Mouse (Mus musculus) intestine, postnatal 0 days (tissue): ENCODE data around the gene Btbd9. TPM values are rescaled to one million over a fixed set of nuclear protein-coding genes. Genes with fewer than 3 reads are reported as not detected.

ENCODE experiments used
- ATAC-seq: fragments of 200-750 bp; cut with Nextera tagmentation; 2 replicates; pipeline ENCODE4 v1.8.0; 2017; ENCODE audit warnings: mild to moderate bottlenecking, moderate TSS enrichment, moderate library complexity
- H3K27ac ChIP-seq: fragments of 300-500 bp; sonication (generic); 2 replicates; pipeline ENCODE4 v1.5.1; 2014; ENCODE audit warnings: mild to moderate bottlenecking, low read depth, low read length, moderate library complexity
- H3K27me3 ChIP-seq: fragments of 300-500 bp; sonication (generic); replicated peaks from 2 replicates; pipeline ENCODE4 v1.6.1; 2014; ENCODE audit warnings: low read length, mixed read lengths; ENCODE audit not compliant: control insufficient read depth, insufficient read depth
- H3K36me3 ChIP-seq: fragments of 300-500 bp; sonication (generic); 2 replicates; pipeline ENCODE4 v1.6.1; 2014; ENCODE audit warnings: mild to moderate bottlenecking, moderate library complexity; ENCODE audit not compliant: control insufficient read depth, insufficient read depth
- H3K4me1 ChIP-seq: fragments of 300-500 bp; sonication (generic); replicated peaks from 2 replicates; pipeline ENCODE4 v1.6.1; 2014; ENCODE audit warnings: antibody characterized with exemption, low read length, mixed read lengths; ENCODE audit not compliant: control insufficient read depth, insufficient read depth
- H3K4me2 ChIP-seq: fragments of 300-500 bp; sonication (generic); replicated peaks from 2 replicates; pipeline ENCODE4 v1.6.1; 2014; ENCODE audit warnings: low read depth, mild to moderate bottlenecking, moderate library complexity
- H3K4me3 ChIP-seq: fragments of 300-500 bp; sonication (generic); 2 replicates; pipeline ENCODE4 v1.5.1; 2014; ENCODE audit warnings: low read depth, low read length
- H3K9ac ChIP-seq: fragments of 300-500 bp; sonication (generic); 2 replicates; pipeline ENCODE4 v1.6.1; 2014; ENCODE audit warnings: mild to moderate bottlenecking, low read depth, low read length
- H3K9me3 ChIP-seq: fragments of 300-500 bp; sonication (generic); 2 replicates; pipeline ENCODE4 v1.6.1; 2016; ENCODE audit warnings: mixed run types; ENCODE audit not compliant: control insufficient read depth
- CTCF ChIP-seq: sonication (generic); IDR thresholded peaks from 2 replicates; pipeline ENCODE4 v1.5.1; 2016; ENCODE audit warnings: low read depth, mild to moderate bottlenecking, control low read depth, antibody characterized with exemption, moderate library complexity
- WGBS: fragments of 180-500 bp; shearing (Covaris S2); extraction: QIAGEN DNeasy Blood & Tissue Kit; methylation state at CpG from one replicate; pipeline ENCODE4 v1.1.7; 2014; 5-methylcytosine and 5-hydroxymethylcytosine counted together
- polyA plus RNA-seq: library from polyadenylated mRNA; unstranded; fragments of >200 nt; fragmentation: Nextera tagmentation; extraction: Ambion mirVana; gene quantifications from 2 replicates; pipeline ENCODE4 v1.2.1, GENCODE M21; 2015

Btbd9 gene
- polyA plus RNA-seq, 1 experiment from 2014 or later, result 35.9 TPM

DNA sequence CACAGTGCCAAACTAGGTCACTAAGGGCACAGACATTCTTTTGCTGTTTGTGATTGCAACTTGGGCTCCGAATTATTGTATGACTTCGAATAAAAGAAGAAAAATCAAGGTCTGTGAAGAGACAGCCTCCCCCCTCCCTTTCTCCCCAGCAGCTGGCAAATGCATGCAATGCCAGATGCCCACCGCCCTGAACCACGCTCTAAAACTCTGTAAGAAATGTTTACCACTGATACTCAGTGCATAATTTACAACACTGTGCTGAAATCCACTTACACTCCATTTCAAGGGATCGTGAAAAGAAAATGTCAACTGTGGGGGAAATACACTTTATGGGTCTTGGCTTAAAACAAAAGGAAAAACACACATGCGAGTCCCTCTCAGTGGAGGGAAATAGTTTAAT is 313.3 kb downstream of the Btbd9 start:
- Histone ChIP-seq H3K27me3 (no peaks in the 10 kb centered on the region), H3K9me3 (no peaks in the 10 kb centered on the region), H3K4me2 (no peak overlapping the region), H3K27ac (peak overlapping the region; percentile 41; the same call in 1 of the 2 replicates), H3K36me3 (no peaks in the 10 kb centered on the region), H3K4me1 (peaks cover 9% of the 10 kb centered on the region), H3K9ac (no peak overlapping the region), H3K4me3 (no peak overlapping the region)
- WGBS, result 61% methylated on average over 6 of the region's 6 CpGs
- ATAC-seq, result no peak
- TF ChIP-seq CTCF, result no peak

DNA sequence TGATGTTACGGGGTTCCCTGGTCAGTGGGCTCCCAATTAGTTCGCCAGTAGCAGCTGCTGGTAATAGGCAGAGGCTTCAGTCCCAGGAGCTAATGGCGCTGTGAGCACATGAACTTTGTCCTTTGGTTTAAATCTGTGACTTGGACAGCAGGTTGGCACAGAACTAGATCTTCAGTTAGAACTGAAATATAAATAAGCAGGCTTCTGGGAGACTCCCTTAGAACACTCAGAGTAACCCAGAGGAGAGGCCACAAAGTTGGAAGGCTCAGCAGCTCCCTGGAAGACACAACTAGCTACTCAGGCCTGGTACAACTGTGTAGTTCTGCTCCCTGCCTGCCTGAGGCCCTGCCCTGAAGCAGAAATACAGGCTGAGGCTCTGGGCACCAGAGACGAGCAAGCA is 313.8 kb downstream of the Btbd9 start:
- Histone ChIP-seq H3K36me3 (no peaks in the 10 kb centered on the region), H3K27ac (peak overlapping the region; percentile 41; the same call in 1 of the 2 replicates), H3K9me3 (no peaks in the 10 kb centered on the region), H3K9ac (no peak overlapping the region), H3K4me3 (no peak overlapping the region), H3K4me2 (no peak overlapping the region), H3K27me3 (no peaks in the 10 kb centered on the region), H3K4me1 (peaks cover 9% of the 10 kb centered on the region)
- WGBS, result 45% methylated on average over 4 of the region's 4 CpGs
- no peak for ATAC-seq
- no peak for TF ChIP-seq CTCF

DNA sequence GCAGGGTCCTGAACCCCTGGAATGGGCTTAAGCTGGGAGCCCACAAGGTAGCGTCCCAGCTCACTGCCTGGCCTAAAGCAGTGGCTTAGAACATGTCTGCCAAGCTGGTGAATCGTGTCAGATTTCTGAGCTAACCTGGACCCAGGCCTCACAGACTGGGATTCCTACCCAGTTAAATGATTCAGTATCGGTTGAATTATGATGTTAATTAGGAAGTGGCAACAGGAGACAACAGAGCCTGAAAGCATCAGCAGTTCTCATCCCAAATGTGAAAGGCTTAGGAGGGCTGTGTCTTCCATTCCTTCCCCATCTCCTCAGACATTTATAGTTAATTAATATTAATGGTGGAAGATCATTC is 314.3 kb downstream of the Btbd9 start:
- H3K9ac ChIP-seq, result no peak overlapping the region
- H3K4me3 ChIP-seq, result no peak overlapping the region
- WGBS, result 88% methylated on average over 3 of the region's 3 CpGs
- no peak for TF ChIP-seq CTCF
- H3K36me3 ChIP-seq, result no peaks in the 10 kb centered on the region
- H3K4me2 ChIP-seq, result no peak overlapping the region
- no peaks in the 10 kb centered on the region for H3K27me3 ChIP-seq
- H3K4me1 ChIP-seq, result peaks cover 9% of the 10 kb centered on the region
- H3K9me3 ChIP-seq, result no peaks in the 10 kb centered on the region
- ATAC-seq, result no peak
- no peak overlapping the region for H3K27ac ChIP-seq

DNA sequence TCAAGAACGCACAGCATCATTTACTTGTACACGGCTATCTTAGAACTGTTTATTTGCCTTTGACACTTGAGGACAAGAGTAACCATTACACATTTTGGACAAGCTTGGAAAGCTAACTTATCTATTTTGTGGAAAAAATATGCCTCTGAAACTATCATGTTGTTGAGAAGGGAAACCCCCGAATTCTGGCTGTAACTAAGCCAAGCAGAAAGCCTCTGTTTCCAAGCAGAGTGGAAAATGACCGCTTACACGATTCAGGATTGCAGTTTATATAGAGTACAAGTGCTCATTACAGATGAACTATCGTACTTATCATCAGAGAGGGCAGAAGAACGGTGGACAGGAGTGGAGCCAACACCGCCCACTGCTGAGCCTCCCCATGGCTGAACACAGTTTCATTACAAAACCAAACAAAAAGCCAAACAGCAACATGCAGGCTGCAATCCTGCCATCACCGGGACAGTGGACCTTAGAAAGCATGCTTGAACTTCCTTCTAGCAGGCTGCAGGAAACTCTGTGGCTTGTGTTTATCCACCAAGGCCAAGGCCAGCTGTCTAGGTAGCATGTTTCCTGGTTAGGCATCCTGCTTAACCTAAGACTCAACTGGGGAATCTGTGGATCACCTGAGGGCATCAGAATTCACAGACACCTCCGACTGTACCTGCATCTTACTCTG is 314.8 kb downstream of the Btbd9 start:
- Histone ChIP-seq H3K4me2 (no peak overlapping the region), H3K4me3 (no peak overlapping the region), H3K4me1 (peaks cover 9% of the 10 kb centered on the region), H3K9me3 (no peaks in the 10 kb centered on the region), H3K9ac (no peak overlapping the region), H3K27ac (0 out of 2 replicates have a peak overlapping the region, but pooled peaks have one; percentile 5), H3K27me3 (no peaks in the 10 kb centered on the region), H3K36me3 (no peaks in the 10 kb centered on the region)
- WGBS, result 36% methylated on average over 10 of the region's 10 CpGs
- ATAC-seq, result no peak; the same call in 1 of the 2 replicates
- TF ChIP-seq CTCF, result no peak

DNA sequence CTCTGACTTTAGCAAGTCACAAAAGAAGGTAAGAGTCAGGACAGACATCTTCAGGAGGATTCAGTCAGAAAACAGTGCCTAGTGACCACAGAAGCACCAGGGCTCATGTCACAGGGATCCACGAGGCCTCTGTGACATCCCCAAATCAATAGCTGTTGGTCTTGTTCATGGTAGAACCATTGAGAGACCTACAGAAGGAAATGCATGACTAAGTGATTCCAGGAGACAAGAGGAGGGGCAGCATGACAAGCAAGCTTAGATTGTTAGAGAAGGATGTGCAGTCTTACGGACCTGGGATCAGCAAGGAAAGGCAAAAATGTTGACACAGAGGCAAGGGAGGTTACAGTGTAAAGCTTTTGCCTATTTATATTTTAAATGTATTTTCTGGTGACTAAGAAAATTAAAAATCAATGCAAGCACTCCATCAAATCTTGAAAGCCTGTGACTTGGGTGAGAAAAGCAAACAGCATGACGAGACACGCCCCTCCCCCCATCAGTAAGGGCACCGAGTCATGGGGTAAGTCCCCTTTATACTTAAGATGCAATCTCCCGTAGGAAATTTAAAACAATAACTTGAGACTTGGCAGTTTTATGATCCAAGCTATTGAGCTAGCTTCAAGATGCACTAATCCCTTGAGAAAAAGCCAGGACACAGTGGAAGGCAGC is 315.5 kb downstream of the Btbd9 start:
- Histone ChIP-seq H3K9me3 (no peaks in the 10 kb centered on the region), H3K27me3 (no peaks in the 10 kb centered on the region), H3K4me1 (peaks cover 11% of the 10 kb centered on the region), H3K27ac (no peak overlapping the region), H3K4me2 (no peak overlapping the region), H3K4me3 (no peak overlapping the region), H3K9ac (no peak overlapping the region), H3K36me3 (no peaks in the 10 kb centered on the region)
- WGBS, result 49% methylated on average over 6 of the region's 6 CpGs
- no peak for ATAC-seq
- no peak for TF ChIP-seq CTCF

DNA sequence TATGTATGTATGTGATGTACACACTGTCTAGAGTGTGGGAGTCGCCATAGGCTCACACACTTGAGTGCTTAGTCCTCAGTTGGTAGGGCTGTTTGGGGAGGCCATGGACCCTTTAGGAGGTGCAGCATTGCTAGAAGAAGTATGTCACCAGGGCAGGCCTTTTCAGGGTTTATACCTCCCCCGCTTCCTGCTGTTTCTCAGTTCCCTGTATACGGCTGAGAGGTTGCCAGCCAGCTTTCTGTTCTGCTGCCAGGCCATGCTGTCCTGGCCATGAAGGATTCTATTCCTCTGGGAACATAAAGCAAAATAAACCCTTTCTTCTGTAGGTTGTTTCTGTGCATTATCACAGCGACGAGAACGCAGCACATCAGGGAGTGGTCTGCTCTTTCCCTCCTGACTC is 316.4 kb downstream of the Btbd9 start:
- H3K36me3 ChIP-seq, result no peaks in the 10 kb centered on the region
- no peak overlapping the region for H3K27ac ChIP-seq
- H3K4me3 ChIP-seq, result no peak overlapping the region
- H3K27me3 ChIP-seq, result no peaks in the 10 kb centered on the region
- no peak for TF ChIP-seq CTCF
- H3K9ac ChIP-seq, result no peak overlapping the region
- no peak for ATAC-seq
- 82% methylated on average over 6 of the region's 6 CpGs for WGBS
- no peak overlapping the region for H3K4me2 ChIP-seq
- H3K4me1 ChIP-seq, result peaks cover 12% of the 10 kb centered on the region
- no peaks in the 10 kb centered on the region for H3K9me3 ChIP-seq
